Mouse (Mus musculus) R1 (cell line): ENCODE measurements at regions not wholly inside any gene's neighbourhood (a gene's known extent, or its start where the extent isn't known, plus 50 kb on each side); places are given as distances from the start of the nearest gene placed in this dataset.

ENCODE experiments used
- DNase-seq: peaks from one replicate; pipeline ENCODE4 v3.0.0-alpha.2; 2018; ENCODE audit warnings: low read depth, low spot score

GRCm38 (mm10) chr3:136993473-136993872 is 323.5 kb downstream of the Ppp3ca start:
- DNase-seq: no peak

- no peak for DNase-seq
These were observed 324.6 kb downstream of the Ppp3ca start for GRCm38 (mm10) chr3:136994361-136995083.

DNA sequence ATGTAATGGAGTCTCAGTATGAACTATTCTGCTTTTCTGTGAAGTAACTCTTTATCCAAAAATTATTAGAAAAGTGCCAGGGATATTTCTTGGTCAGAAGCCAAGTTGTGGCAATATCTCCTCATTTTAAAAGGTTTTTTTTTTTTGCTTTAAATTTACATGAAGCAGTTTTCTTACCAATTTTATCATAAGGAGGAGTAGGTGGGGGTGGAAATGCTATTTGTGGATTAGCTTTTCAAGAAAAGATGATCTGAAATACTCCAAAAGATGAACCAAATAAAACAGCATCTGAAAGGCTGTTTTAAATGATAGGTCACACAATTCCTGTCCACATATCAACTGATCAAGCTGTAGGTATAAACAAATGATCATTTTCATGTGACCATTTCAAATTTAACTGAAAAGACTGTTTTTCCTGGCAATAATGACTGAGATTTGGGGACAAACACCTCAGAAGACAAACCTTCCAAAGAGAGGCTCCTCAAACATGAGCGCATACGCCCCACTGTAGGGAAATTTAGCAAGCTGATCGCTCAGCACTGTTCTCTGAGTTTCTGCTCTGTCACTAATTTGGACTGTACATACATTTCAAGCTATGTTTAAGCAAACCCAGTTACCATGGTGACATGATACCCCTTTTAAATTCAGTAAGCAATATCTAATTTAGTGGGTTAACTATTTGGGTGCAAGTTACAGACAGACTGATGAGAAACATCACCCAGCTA is 325.8 kb downstream of the Ppp3ca start:
- DNase-seq: no peak

DNA sequence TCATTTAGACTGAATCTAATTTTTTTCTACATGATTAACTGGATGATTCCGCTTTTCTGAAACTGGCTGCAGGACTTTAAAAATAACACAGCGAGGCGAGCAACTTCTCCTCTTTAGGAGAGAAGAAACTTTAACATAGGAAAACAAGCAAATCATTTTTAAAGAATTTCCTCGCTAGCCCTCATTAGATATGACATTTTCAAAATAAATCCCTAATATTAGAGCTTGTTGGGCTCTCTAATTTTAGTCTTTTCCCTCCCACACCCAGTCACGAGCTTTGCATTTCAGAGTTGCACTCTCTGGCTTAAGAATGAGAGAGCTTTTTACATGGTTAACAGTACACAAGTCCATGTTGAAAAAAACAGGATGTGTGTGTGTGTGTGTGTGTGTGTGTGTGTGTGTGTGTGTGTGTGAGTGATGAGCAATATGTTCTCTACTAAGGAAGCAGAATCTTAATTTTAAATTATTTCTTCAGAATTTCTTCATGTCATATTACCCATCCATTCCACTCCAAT is 326.5 kb downstream of the Ppp3ca start:
- DNase-seq: no peak

- DNase-seq: no peak
These were observed 329.3 kb upstream of the Emcn start for GRCm38 (mm10) chr3:137011551-137011950.

GRCm38 (mm10) chr3:137014686-137015085 is 326.2 kb upstream of the Emcn start:
- DNase-seq: peak; percentile 43

- DNase-seq: no peak
These were observed 325.7 kb upstream of the Emcn start for GRCm38 (mm10) chr3:137015199-137015598.

GRCm38 (mm10) chr3:137019971-137020634 is 320.8 kb upstream of the Emcn start:
- no peak for DNase-seq

DNA sequence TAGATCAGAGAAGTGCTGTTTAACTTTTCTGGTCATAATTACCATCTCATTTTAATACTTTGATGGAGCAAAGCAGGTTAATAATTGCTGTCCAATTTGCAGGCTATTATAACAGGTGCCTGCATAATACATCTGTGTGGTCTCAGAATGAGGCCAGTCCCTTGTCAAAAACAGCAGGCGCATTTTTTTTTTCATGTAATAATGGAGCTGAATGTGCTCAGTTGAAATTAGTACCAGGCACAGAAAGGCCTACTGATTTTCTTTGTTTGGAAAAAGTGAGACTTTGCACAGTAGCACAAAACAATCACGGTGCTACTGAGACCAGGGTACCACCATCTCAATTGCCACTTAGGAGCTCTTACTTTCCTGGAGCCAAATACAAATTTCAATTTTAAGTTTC is 311.3 kb upstream of the Emcn start:
- no peak for DNase-seq

DNA sequence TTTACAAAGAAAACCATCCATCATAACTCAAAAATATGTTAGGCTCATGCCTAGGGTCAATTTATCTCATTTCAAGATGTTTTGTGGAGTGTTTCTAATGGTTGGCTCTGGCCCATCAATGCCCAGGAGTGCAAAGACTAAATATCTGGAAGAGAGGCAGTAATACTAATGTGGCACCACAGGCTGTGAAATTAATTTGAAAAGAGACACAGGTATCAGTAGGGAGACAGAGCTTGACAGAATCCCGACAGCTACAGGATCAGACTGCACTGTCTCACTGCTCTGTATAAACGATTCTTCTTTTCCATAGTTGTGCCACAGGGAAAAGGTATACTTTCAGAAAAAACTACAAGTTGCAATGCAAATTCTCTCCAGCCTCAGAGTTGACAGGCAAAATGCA is 308.1 kb upstream of the Emcn start:
- no peak for DNase-seq

DNA sequence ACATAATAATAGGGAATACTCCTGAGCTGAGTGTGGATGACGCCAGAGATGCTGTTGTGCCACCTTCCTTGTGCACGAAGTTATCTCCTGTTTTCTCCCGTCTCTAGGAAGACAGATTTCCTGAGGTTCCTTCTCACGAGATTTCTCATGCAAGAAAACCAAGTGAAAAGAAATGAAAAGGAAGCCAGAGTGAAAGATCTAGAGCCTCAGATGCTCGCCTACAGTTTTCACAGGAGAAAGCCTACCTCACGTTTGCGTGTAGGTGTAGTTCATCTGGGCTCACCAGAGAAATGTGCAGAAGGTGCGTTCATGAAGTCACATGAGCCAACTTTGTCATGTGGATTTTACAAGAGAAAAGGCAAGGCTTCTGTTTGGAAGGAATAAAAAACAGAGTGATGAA is 301.2 kb upstream of the Emcn start:
- no peak for DNase-seq

- no peak for DNase-seq
These were observed 284.2 kb upstream of the Emcn start for GRCm38 (mm10) chr3:137056544-137057224.

DNA sequence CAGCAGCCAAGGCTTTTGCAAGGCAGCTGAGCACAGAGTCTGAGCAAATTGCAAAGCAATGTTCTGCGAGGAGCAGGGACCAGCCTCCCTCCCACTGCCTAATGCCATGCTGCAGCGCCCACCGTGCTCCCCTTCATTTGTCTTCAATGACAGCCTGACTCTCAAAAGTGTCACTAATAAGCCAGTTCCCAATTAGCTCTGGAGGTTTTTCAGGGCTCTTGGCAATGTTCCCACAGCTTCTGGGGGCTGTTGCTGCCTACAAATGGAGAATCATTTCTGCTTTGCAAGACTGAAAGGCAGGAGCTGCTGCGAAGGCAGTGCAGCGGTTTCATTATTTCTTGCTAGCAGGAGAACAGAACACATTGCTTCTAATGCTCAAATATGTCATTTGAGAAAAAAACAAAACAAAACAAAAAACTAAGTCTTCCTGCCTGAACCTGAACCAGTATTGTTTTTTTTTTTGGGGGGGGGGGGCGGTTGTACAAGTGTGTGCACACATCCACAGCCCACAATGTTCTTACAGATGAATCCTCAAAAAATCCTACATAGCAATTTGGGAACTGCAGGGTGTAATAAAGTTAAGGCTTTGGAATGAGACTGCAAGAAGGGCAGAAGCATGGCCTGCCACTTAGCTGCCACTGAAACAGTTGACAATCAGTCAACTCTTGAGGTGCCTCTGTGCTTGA is 283.5 kb upstream of the Emcn start:
- DNase-seq: no peak

DNA sequence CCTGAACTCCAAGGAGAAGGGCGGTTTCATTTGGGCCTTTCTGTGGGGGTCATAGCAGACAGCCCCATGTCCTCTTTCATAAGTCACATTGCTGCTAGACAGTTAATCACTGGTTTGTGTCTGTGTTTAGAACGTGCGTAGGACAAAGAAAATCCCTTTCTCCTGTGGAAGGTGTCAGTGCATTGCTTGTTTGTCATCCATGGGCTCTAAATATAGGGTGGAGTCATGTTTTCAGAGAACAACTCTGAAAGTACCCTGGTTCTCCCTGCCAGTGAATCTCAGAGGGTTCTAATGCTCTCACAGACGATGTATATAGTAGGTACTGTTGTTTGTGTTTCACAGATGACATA is 283.0 kb upstream of the Emcn start:
- DNase-seq: no peak

DNA sequence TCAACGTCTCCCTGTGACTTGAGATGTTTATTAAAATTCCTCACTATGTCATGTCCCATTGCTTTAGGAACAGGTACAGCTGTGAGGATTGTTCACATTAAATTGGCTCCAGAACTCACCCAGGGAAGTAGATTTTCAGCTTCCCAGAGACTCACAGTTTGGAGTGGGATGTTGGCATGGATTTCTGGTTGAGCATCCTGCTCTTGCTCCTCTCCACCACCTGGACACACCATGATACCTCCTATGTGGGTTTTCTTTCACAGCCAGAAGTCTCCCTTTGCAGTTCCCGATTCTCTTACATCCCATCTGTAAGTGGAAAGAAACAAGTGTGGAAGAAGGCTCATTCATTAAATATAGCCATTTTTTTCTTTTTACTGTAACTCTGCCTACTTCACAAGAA is 278.8 kb upstream of the Emcn start:
- no peak for DNase-seq

DNA sequence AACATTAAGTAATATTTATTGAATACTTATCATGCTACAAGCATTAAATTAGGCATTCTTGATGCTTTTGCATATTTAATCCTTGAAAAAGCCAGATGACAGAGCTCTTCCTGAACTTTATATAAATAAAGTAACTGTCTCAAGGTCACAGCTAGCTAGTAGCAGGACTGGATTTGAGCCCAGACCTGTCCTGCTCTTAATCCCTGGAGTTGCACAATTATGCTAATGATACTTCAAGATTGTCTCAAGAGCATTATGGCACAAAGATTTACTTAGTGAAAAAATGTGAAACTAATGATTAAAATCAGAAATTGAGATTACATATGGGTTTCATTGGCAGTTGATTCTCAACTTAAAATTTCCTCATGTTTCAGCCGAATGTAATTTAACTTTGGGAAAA is 273.5 kb upstream of the Emcn start:
- DNase-seq: no peak

- no peak for DNase-seq
These were observed 271.5 kb upstream of the Emcn start for GRCm38 (mm10) chr3:137069334-137069733.

DNA sequence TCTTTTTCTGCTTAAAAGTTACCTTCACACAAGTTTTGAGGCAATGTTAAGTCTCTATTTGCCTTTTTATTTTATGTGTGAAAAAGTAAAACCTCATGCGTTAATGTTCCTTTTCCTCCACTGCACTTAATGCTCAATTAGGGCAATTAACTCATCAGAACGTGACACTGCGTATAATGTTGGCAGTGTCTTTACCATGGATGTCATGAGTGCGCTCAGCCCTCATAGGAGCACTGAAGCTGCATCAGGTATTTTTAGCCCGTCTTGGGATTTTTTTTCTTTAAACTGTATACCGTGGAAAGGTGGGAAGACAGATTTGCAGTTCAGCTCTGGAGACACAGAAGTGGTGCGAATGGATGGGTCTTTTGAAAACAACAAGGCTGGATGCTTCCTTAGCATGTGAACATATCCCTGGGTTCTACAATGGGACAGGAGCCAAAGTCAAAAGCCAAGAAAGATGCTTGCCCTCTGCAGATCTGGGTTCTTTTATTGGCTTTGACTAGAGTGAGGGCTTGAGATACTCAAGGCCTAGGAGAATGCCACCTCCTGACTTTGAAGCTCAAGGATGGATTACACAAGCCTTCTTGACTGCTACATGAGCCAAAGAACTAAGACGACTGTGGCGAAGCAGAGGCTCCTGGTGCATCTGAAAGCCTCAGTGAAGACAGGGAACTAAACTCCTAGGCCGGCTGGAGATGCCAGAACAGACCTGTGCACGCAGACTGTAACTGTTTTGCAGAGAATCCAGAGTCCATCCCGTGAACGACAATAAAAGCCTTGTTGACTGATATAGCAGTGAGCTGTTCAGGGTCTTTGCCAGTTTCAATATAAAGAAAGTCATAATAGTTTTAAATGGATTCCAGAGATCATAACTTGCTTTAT is 262.9 kb upstream of the Emcn start:
- no peak for DNase-seq

DNA sequence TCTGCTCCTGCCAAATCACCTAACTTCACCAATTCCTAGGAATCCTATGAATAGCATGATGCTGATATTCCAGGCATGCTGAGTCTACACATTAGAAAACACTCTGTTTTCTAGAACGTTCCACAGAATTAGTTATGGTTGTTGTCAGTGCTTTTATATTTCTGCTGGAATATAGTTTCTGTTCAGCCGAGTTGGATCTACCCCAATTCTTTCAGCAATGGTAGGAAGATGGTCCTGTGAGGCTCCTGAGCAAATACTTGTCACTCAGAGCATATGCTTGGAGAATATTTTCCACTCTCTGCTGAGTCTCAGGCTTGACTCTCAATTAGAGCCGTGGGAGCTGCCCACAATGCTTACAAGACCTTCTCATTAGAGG is 262.3 kb upstream of the Emcn start:
- DNase-seq: no peak

DNA sequence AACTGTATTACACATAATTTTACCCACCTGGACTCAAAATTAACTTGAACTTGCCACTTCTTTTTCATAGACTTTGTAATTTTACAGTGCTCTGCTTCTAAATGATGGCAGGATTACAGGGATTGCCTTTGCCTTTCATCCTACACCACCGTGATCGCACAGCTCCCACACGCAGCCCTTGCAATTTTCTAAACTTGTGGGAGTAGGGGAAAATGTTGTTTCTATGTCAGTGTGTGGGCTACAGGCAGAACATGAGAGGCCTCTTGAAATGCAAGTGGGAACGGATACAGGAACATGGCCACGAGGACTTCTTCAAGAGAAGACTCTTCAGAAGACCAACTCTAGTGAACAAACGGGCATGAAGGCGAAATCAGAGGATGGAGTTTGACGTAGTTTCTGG is 254.0 kb upstream of the Emcn start:
- no peak for DNase-seq
